Mouse (Mus musculus) ES-Bruce4 (cell line): Measurements from ENCODE around the gene Rpgrip1. TPM values are rescaled to one million over a fixed set of nuclear protein-coding genes. Genes with fewer than 3 reads are reported as not detected.

ENCODE experiments used
- H3K27ac ChIP-seq: 2 replicates; pipeline ENCODE4 v1.5.1; 2012; ENCODE audit warnings: low read length, inconsistent platforms; ENCODE audit not compliant: insufficient read depth
- H3K27me3 ChIP-seq: 2 replicates; pipeline ENCODE4 v1.6.1; 2012; ENCODE audit warnings: mild to moderate bottlenecking, low read length, inconsistent platforms; ENCODE audit not compliant: control insufficient read depth, poor library complexity, insufficient read depth, severe bottlenecking
- H3K36me3 ChIP-seq: 2 replicates; pipeline ENCODE4 v1.6.1; 2012; ENCODE audit warnings: inconsistent platforms, mild to moderate bottlenecking, low read length, moderate library complexity; ENCODE audit not compliant: control insufficient read depth, poor library complexity, insufficient read depth, severe bottlenecking
- H3K4me1 ChIP-seq: one replicate; pipeline ENCODE4 v1.8.1; 2011; ENCODE audit warnings: low read length; ENCODE audit not compliant: control insufficient read depth, insufficient read depth
- H3K4me3 ChIP-seq: 2 replicates; pipeline ENCODE4 v1.5.1; 2011; ENCODE audit warnings: low read depth, mild to moderate bottlenecking, low read length
- H3K9ac ChIP-seq: 2 replicates; pipeline ENCODE4 v1.6.1; 2012; ENCODE audit warnings: low read depth, mild to moderate bottlenecking, inconsistent platforms; ENCODE audit not compliant: poor library complexity, severe bottlenecking
- H3K9me3 ChIP-seq: replicated peaks from 2 replicates; pipeline ENCODE4 v1.6.1; 2012; ENCODE audit warnings: mild to moderate bottlenecking, low read length, inconsistent platforms; ENCODE audit not compliant: control insufficient read depth, poor library complexity, insufficient read depth, severe bottlenecking
- CTCF ChIP-seq: IDR thresholded peaks from one replicate; pipeline ENCODE4 v1.8.1; 2011; ENCODE audit warnings: low read depth, low read length
- EP300 ChIP-seq: IDR thresholded peaks from 2 replicates; pipeline ENCODE4 v1.6.1; 2011; ENCODE audit warnings: low read depth, low read length; ENCODE audit not compliant: insufficient read depth
- POLR2A ChIP-seq: IDR thresholded peaks from one replicate; pipeline ENCODE4 v1.8.1; 2011; ENCODE audit warnings: low read length; ENCODE audit not compliant: insufficient read depth
- polyA plus RNA-seq: library from polyadenylated mRNA; stranded (reverse); fragments of >200 nt; gene quantifications from 2 replicates; pipeline ENCODE4 v1.2.4, GENCODE M21; 2011; ENCODE audit warnings: low read depth; ENCODE audit not compliant: missing spikeins, insufficient read depth, insufficient read length

The Rpgrip1 gene
- polyA plus RNA-seq, 1 experiment = 6.7 TPM

DNA sequence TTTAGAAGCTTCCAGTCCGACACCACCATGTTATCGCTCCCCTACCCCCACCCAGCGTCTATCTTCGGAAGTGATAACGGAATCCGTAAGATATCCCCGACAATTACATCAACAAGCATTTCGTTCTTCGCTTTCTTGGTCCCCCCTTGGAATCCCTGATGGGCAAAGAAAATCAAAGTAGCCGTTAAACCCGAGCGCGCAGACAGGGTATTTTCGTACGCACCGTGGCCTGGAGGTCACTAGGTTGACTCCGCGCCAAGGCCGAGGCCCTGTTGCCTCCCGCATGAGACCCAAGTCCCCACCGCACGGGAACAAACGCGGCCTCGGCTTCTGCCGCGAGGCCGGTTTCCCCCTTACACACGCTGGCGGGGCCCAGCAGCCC is 7.0 kb upstream of the Rpgrip1 start:
- peak overlapping the region; percentile 46 for H3K27ac ChIP-seq

DNA sequence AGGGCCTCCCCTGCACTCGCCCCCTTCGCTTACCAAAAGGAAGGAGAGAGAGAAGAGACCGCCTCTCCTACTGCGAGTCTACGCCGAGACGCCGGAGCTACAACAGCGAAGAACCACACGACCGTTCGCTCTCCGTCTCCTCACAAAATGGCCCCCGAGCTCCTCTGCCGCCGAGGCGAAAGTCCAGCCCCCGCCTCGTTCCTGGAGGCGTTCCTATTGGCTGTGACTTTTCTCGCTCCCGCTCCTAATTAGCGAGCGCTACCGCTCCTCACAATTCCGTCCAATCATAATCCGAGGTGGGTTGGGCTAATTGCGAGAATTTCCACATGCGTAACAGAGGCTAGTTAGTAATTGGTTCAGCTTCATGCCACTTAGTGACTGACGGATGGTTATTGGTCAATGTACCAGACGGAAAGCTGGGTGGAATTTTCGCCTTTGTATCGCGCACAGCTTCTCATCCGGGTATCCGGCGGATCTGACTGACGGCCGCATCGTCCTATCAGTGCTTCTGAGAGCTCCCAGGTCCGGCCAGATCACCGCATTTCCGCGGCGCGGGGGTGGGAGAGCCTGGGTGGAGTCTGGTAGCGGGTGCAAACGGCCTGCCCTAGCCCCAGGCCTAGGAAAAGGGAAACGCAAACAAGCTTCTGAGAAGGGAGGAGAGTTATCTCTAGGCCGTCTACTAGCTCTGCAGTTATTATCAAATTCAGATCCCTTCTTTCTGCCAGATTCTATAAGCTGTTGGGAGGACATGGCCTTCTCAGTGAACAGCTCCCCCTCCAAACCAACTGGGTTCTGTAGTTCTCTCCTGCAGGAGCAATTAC is 6.4 kb upstream of the Rpgrip1 start, which contains the start of gene Hnrnpc:
Gene Hnrnpc, minus strand, starts transcription at position 173 of the 821 bp plus-strand sequence.
- H3K9me3 ChIP-seq = no peaks in the 10 kb centered on the region
- peak within 1 kb of the TSS; percentile 98 for H3K9ac ChIP-seq
- no peaks in the 10 kb centered on the region for H3K27me3 ChIP-seq
- peak within 1 kb of the TSS; percentile 75 for H3K27ac ChIP-seq
- H3K36me3 ChIP-seq = peaks cover 23% of the 10 kb centered on the region
- H3K4me3 ChIP-seq = peak within 1 kb of the TSS; percentile 96
- no peaks in the 10 kb centered on the region for H3K4me1 ChIP-seq
- TF ChIP-seq EP300 = no peak
- TF ChIP-seq POLR2A = peak; percentile 90
- no peak for TF ChIP-seq CTCF

More for the DNA sequence above, 7.0 kb upstream of the Rpgrip1 start:
- Histone ChIP-seq H3K27me3 (no peaks in the 10 kb centered on the region), H3K36me3 (peaks cover 29% of the 10 kb centered on the region), H3K4me1 (no peaks in the 10 kb centered on the region), H3K9me3 (no peaks in the 10 kb centered on the region), H3K9ac (peak overlapping the region; percentile 98), H3K4me3 (peak overlapping the region; percentile 96)
- TF ChIP-seq POLR2A (no peak), CTCF (no peak), EP300 (no peak)

DNA sequence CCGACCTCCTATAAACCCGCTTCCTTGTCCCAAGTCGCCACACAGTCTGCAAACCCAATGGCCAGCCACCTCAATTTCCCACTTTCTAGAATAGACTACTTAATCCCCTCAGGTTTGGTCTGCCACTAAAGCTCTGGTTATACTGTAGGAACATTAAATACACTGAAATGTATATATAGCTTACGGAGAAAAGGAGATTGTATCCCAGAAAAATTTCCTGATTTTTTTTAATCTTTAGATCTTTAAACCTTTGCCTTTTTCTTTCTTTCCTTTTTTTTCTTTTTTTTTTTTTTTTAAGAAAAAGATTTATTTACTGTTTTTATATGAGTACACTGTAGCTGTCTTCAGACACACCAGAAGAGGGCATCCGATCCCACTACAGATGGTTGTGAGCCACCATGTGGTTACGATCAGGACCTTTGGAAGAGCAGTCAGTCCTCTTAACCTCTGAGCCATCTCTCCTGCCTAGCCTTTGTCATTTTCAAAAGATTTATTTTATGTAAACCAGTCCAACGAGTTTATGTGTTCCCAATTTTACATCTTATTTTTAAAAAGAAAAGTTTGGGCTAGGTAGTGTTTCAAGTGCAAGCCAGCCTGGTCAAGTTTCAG is 5.7 kb upstream of the Rpgrip1 start:
- peaks cover 20% of the 10 kb centered on the region for H3K36me3 ChIP-seq
- peak overlapping the region; percentile 83 for H3K4me3 ChIP-seq
- H3K27ac ChIP-seq = peak overlapping the region; percentile 75
- H3K4me1 ChIP-seq = no peaks in the 10 kb centered on the region
- TF ChIP-seq CTCF = no peak
- TF ChIP-seq EP300 = no peak
- TF ChIP-seq POLR2A = no peak
- H3K27me3 ChIP-seq = no peaks in the 10 kb centered on the region
- H3K9ac ChIP-seq = peak overlapping the region; percentile 87
- no peaks in the 10 kb centered on the region for H3K9me3 ChIP-seq

GRCm38 (mm10) chr14:52105308-52105707 is 5.2 kb upstream of the Rpgrip1 start:
- peaks cover 18% of the 10 kb centered on the region for H3K36me3 ChIP-seq
- H3K9me3 ChIP-seq = no peaks in the 10 kb centered on the region
- H3K27me3 ChIP-seq = no peaks in the 10 kb centered on the region
- H3K27ac ChIP-seq = no peak overlapping the region
- H3K9ac ChIP-seq = peak overlapping the region; percentile 87
- no peak overlapping the region for H3K4me3 ChIP-seq
- no peak for TF ChIP-seq CTCF
- TF ChIP-seq POLR2A = no peak
- TF ChIP-seq EP300 = no peak
- H3K4me1 ChIP-seq = no peaks in the 10 kb centered on the region

GRCm38 (mm10) chr14:52106741-52107140 is 3.8 kb upstream of the Rpgrip1 start:
- H3K9ac ChIP-seq = peak overlapping the region; percentile 25
- 0 out of 2 replicates have a peak overlapping the region, but pooled peaks have one; percentile 8 for H3K4me3 ChIP-seq
- H3K9me3 ChIP-seq = no peaks in the 10 kb centered on the region
- TF ChIP-seq EP300 (no peak), CTCF (no peak), POLR2A (no peak)
- H3K4me1 ChIP-seq = no peaks in the 10 kb centered on the region
- no peaks in the 10 kb centered on the region for H3K27me3 ChIP-seq
- H3K36me3 ChIP-seq = peaks cover 9% of the 10 kb centered on the region; the same call in 1 of the 2 replicates
- H3K27ac ChIP-seq = peak overlapping the region; percentile 75

- Histone ChIP-seq H3K4me1 (no peaks in the 10 kb centered on the region), H3K27ac (no peak overlapping the region), H3K9ac (no peak overlapping the region), H3K9me3 (no peaks in the 10 kb centered on the region), H3K36me3 (no peaks in the 10 kb centered on the region; the same call in 1 of the 2 replicates), H3K27me3 (no peaks in the 10 kb centered on the region), H3K4me3 (no peak overlapping the region)
- TF ChIP-seq EP300 (no peak), CTCF (no peak)
Observed at GRCm38 (mm10) chr14:52108025-52108424, 2.5 kb upstream of the Rpgrip1 start.
